Mouse (Mus musculus) activated CD4-positive, CD25-positive, alpha-beta regulatory T cell, adult 9 weeks (primary cell): ENCODE results near the gene Olfr516. TPM values are rescaled to one million over a fixed set of nuclear protein-coding genes. Genes with fewer than 3 reads are reported as not detected.

Experiments
- polyA plus RNA-seq: library from polyadenylated mRNA; unstranded; fragments of 100-300 nt; shearing (Covaris generic); gene quantifications from one replicate; pipeline ENCODE4 v1.2.1, GENCODE M21; 2017

Olfr516 gene
- not detected for polyA plus RNA-seq

GRCm38 (mm10) chr7:108850429-108850828 is at the start of gene Olfr516:
Gene Olfr516 (minus strand): TSS chr7:108850529.

GRCm38 (mm10) chr7:108894320-108894719 is 44.0 kb upstream of the Olfr516 start, which contains the start of gene Olfr519:
Gene Olfr519 (minus strand): TSS chr7:108894420.

GRCm38 (mm10) chr7:108884906-108885305 is 34.6 kb upstream of the Olfr516 start, which contains the start of gene Olfr518:
Gene Olfr518 (minus strand): TSS chr7:108885006.

GRCm38 (mm10) chr7:108872279-108872678 is 21.9 kb upstream of the Olfr516 start, which contains the start of gene Olfr517:
Gene Olfr517 (minus strand): TSS chr7:108872379.

GRCm38 (mm10) chr7:108825897-108826296 is 24.4 kb downstream of the Olfr516 start, which contains the start of gene Olfr514:
Gene Olfr514 (minus strand): TSS chr7:108825997.

Other genes starting within 250 kb of the Olfr516 start
- gene Olfr506, start 239.7 kb downstream of the Olfr516 start, polyA plus RNA-seq: not detected
- gene Olfr507, start 228.7 kb downstream of the Olfr516 start, polyA plus RNA-seq: not detected
- gene Olfr508, start 220.5 kb downstream of the Olfr516 start, polyA plus RNA-seq: 0.22 TPM
- gene Olfr509, start 198.6 kb downstream of the Olfr516 start, polyA plus RNA-seq: not detected
- gene Olfr510, start 184.1 kb downstream of the Olfr516 start, polyA plus RNA-seq: not detected
- gene Olfr512, start 137.2 kb downstream of the Olfr516 start, polyA plus RNA-seq: not detected
- not detected for gene Olfr513, start 99.6 kb downstream of the Olfr516 start, polyA plus RNA-seq
- gene Olfr514, start 24.5 kb downstream of the Olfr516 start, polyA plus RNA-seq: not detected
- gene Olfr517, start 21.9 kb upstream of the Olfr516 start, polyA plus RNA-seq: not detected
- not detected for gene Olfr518, start 34.5 kb upstream of the Olfr516 start, polyA plus RNA-seq
- not detected for gene Olfr519, start 43.9 kb upstream of the Olfr516 start, polyA plus RNA-seq
- gene Nlrp10, start 79.6 kb upstream of the Olfr516 start, polyA plus RNA-seq: 0.07 TPM
- 31.2 TPM for gene Eif3f, start 83.9 kb upstream of the Olfr516 start, polyA plus RNA-seq
- 0.82 TPM for gene Tub, start 99.8 kb upstream of the Olfr516 start, polyA plus RNA-seq
- gene Ric3, start 232.8 kb upstream of the Olfr516 start, polyA plus RNA-seq: 0.50 TPM